Mouse (Mus musculus) midbrain, embryonic 13.5 days (tissue): ENCODE results near the gene Nell2. TPM values are rescaled to one million over a fixed set of nuclear protein-coding genes. Genes with fewer than 3 reads are reported as not detected.

Experiments used
- ATAC-seq: fragments of 200-750 bp; cut with Nextera tagmentation; 2 replicates; pipeline ENCODE4 v1.8.0; 2017; ENCODE audit warnings: mild to moderate bottlenecking, moderate TSS enrichment, moderate library complexity
- H3K27ac ChIP-seq: fragments of 300-500 bp; sonication (generic); 2 replicates; pipeline ENCODE4 v1.5.1; 2015; ENCODE audit warnings: inconsistent platforms, mild to moderate bottlenecking, moderate library complexity
- H3K27me3 ChIP-seq: fragments of 300-500 bp; sonication (generic); 2 replicates; pipeline ENCODE4 v1.6.1; 2015; ENCODE audit warnings: mild to moderate bottlenecking, inconsistent platforms
- H3K36me3 ChIP-seq: fragments of 300-500 bp; sonication (generic); 2 replicates; pipeline ENCODE4 v1.6.1; 2015; ENCODE audit warnings: mild to moderate bottlenecking, inconsistent platforms
- H3K4me1 ChIP-seq: fragments of 300-500 bp; sonication (generic); replicated peaks from 2 replicates; pipeline ENCODE4 v1.6.1; 2015; ENCODE audit warnings: inconsistent platforms
- H3K4me2 ChIP-seq: fragments of 300-500 bp; sonication (generic); replicated peaks from 2 replicates; pipeline ENCODE4 v1.6.1; 2015; ENCODE audit warnings: moderate library complexity, mild to moderate bottlenecking, inconsistent platforms
- H3K4me3 ChIP-seq: fragments of 300-500 bp; sonication (generic); replicated peaks from 2 replicates; pipeline ENCODE4 v1.5.1; 2015; ENCODE audit warnings: mild to moderate bottlenecking, inconsistent platforms
- H3K9ac ChIP-seq: fragments of 300-500 bp; sonication (generic); replicated peaks from 2 replicates; pipeline ENCODE4 v1.6.1; 2015; ENCODE audit warnings: mild to moderate bottlenecking, inconsistent platforms
- H3K9me3 ChIP-seq: fragments of 300-500 bp; sonication (generic); 2 replicates; pipeline ENCODE4 v1.6.1; 2016; ENCODE audit warnings: mild to moderate bottlenecking, inconsistent platforms
- WGBS: fragments of 180-500 bp; shearing (Covaris S2); methylation state at CpG from one replicate; pipeline ENCODE4 v1.1.7; 2015; 5-methylcytosine and 5-hydroxymethylcytosine counted together
- polyA plus RNA-seq: library from polyadenylated mRNA; unstranded; fragments of >200 nt; fragmentation: Nextera tagmentation; extraction: Ambion mirVana; gene quantifications from 2 replicates; pipeline ENCODE4 v1.2.1, GENCODE M21; 2015

The Nell2 gene
- polyA plus RNA-seq, 1 experiment from 2014 or later, result 153 TPM

DNA sequence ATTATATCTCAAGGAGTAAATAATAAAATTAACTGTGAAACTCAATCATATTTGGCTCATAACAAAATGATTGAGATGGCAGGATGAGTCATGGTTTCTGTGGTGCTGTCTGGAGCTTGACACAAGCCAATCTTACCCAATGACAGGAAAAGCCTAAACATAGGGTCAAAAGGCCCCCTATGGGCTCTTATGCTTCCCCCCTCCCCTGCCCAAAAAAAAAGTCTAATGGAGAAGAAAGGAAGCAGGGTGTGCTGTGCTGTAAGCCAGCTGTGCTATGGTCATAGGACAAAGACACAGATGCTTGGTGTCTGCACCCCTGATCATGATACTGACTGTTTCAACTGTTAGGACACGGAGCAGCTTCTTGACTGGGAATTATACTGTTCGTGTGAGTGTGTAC is 205.6 kb downstream of the Nell2 start:
- H3K4me3 ChIP-seq, result no peak overlapping the region
- H3K9me3 ChIP-seq, result no peaks in the 10 kb centered on the region
- no peak overlapping the region for H3K4me2 ChIP-seq
- 91% methylated on average over 2 of the region's 2 CpGs for WGBS
- H3K27me3 ChIP-seq, result no peaks in the 10 kb centered on the region
- 0 out of 2 replicates have a peak, but pooled peaks cover 2% of the 10 kb centered on the region for H3K36me3 ChIP-seq
- H3K9ac ChIP-seq, result no peak overlapping the region
- no peak overlapping the region for H3K27ac ChIP-seq
- ATAC-seq, result no peak
- H3K4me1 ChIP-seq, result no peaks in the 10 kb centered on the region

DNA sequence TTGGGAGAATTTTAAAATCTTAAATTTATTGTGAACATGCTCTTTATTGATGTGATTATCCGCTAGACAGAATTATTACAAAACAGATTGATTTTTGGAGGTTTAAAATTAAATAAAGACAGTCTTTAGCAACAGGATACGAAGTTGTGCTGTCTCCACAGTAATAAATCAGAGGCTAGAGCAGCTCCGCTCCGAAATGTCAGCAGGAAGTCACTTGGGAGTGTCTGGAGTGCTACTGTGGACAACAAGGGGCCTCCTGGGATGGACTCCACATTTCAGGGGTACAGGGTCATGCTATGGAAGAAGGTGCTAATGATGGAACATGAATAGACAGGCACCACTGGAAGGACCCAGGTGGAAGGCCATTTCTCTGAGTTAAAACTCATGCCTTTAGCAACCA is 211.7 kb downstream of the Nell2 start:
- Histone ChIP-seq H3K27ac (no peak overlapping the region), H3K9ac (no peak overlapping the region), H3K36me3 (no peaks in the 10 kb centered on the region), H3K9me3 (no peaks in the 10 kb centered on the region), H3K27me3 (no peaks in the 10 kb centered on the region), H3K4me2 (no peak overlapping the region), H3K4me1 (peaks cover 25% of the 10 kb centered on the region), H3K4me3 (no peak overlapping the region)
- WGBS, result 80% methylated on average over 4 of the region's 4 CpGs
- no peak for ATAC-seq

DNA sequence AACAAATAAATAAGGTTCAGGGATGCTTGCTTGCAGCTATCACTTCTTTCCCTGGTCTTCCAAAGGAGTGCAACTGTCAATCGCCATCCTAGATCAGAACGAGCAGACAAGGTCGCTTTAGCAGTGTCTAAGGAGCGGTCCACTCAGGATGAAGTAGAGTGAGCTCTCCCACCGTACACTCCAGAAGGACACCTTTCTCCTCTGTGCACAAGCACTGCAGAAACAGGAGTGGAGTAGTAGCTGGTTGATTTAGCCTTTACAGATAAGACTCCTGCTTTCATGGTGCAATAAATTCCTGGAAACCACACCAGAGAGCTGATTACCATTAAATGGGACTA is 213.6 kb downstream of the Nell2 start:
- no peaks in the 10 kb centered on the region for H3K27me3 ChIP-seq
- no peak overlapping the region for H3K4me2 ChIP-seq
- no peak overlapping the region for H3K9ac ChIP-seq
- WGBS, result 90% methylated on average over 5 of the region's 5 CpGs
- H3K36me3 ChIP-seq, result no peaks in the 10 kb centered on the region
- 0 out of 2 replicates have a peak overlapping the region, but pooled peaks have one; percentile 1 for H3K27ac ChIP-seq
- H3K9me3 ChIP-seq, result no peaks in the 10 kb centered on the region
- no peak overlapping the region for H3K4me3 ChIP-seq
- peaks cover 25% of the 10 kb centered on the region for H3K4me1 ChIP-seq
- no peak for ATAC-seq

DNA sequence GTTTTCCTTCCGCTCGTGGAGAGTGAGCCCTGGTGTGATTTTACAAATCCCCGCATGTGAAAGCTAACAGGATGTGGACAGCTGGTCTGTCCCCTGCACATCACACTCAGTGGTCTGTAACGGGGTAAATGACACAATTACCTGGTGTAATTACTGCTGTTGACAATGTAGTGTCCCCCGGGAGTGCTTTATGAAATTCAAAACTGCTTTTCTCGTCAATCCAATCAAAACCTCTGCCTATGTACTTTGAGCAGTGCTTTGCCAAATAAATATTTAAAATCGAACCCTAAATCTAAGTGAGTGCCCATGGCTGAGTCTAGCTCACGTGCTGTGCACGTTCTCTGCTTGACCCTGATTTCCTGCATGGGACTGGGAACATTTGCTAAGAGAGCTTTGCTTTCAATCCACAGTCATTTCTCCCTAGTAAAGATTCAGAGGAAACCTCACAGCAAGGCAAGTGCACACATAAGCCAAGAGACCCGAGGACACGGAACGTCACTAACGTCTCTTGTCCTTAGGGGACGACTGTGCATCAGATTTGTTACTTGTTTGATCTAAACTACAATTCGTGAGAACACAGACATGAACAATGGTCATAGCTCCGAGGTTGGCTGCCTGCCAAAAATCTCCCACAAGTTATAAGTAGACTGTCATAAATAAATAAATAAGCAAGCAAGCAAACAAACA is 214.1 kb downstream of the Nell2 start:
- no peaks in the 10 kb centered on the region for H3K27me3 ChIP-seq
- peak overlapping the region; percentile 67 for H3K27ac ChIP-seq
- no peak overlapping the region for H3K4me3 ChIP-seq
- H3K4me2 ChIP-seq, result 0 out of 2 replicates have a peak overlapping the region, but pooled peaks have one; percentile 8
- H3K9me3 ChIP-seq, result no peaks in the 10 kb centered on the region
- H3K36me3 ChIP-seq, result no peaks in the 10 kb centered on the region
- no peak overlapping the region for H3K9ac ChIP-seq
- H3K4me1 ChIP-seq, result peaks cover 25% of the 10 kb centered on the region
- WGBS, result 44% methylated on average over 16 of the region's 16 CpGs
- peak; percentile 72; the same call in 1 of the 2 replicates for ATAC-seq

DNA sequence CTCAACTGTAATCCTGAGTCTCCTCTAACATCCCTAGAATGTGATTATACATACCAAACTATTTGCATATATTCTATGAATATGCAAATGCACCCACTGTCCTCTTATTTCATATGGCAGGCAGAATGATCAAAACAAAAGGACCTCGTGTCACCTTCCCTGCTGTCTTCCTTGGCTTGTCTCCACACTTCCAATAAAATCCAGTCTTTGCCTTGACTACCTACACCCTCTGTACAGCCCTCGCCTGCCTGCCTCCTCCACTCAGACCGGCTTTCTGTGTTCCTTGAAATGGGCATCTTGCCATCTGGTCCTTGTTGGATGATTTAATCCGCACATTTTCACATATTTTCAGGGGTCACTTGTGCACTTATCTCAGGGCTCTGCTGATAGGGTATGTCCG is 215.1 kb downstream of the Nell2 start:
- Histone ChIP-seq H3K27ac (peak overlapping the region; percentile 67), H3K4me3 (no peak overlapping the region), H3K9ac (no peak overlapping the region), H3K36me3 (no peaks in the 10 kb centered on the region), H3K4me2 (no peak overlapping the region), H3K9me3 (no peaks in the 10 kb centered on the region), H3K27me3 (no peaks in the 10 kb centered on the region), H3K4me1 (peaks cover 25% of the 10 kb centered on the region)
- ATAC-seq, result 0 out of 2 replicates have a peak, but pooled peaks have one; percentile 34
- WGBS, result 57% methylated on average over 5 of the region's 5 CpGs

DNA sequence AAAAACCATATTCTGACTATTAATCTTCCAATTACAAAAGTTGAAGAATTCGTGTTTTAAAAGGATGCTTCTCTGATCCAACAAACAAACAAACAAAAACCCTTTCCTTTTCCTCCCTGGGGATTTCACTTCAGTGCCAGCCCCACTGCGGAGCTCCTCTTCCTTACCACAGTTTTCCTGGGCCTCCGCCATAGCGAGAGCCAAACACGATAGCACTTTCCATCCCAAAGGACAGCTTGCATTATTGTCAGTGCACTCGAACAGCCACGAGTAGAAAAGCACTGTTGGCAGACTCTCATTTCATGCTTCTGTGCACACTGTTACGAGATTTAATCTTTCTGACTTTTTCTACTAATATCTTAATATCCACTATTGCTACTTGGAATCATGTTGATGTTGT is 224.3 kb downstream of the Nell2 start:
- Histone ChIP-seq H3K27me3 (no peaks in the 10 kb centered on the region), H3K4me1 (no peaks in the 10 kb centered on the region), H3K4me3 (no peak overlapping the region), H3K36me3 (no peaks in the 10 kb centered on the region), H3K4me2 (no peak overlapping the region), H3K27ac (no peak overlapping the region), H3K9ac (no peak overlapping the region), H3K9me3 (no peaks in the 10 kb centered on the region)
- ATAC-seq, result no peak
- 64% methylated on average over 8 of the region's 8 CpGs for WGBS

DNA sequence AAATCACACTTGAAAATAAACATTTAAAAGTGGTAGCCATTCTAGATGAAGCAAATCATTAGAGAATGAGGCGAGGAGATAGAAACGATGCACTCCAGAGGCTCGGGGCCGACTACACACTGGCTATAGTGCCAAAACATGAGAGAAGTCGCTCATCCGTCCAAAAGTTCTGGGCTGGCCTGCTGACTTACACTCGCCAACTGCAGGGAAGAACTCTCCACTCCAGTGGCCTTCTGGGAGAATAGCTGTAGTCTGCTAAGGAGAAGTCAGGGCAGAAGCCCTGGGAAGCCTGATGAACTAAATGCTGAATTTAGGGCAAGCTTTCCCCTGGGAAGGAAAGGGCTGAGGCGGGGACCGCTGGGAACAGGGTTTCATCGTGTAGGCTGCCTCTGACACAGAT is 231.8 kb downstream of the Nell2 start:
- WGBS, result 90% methylated on average over 10 of the region's 10 CpGs
- Histone ChIP-seq H3K9me3 (no peaks in the 10 kb centered on the region), H3K27ac (no peak overlapping the region)

DNA sequence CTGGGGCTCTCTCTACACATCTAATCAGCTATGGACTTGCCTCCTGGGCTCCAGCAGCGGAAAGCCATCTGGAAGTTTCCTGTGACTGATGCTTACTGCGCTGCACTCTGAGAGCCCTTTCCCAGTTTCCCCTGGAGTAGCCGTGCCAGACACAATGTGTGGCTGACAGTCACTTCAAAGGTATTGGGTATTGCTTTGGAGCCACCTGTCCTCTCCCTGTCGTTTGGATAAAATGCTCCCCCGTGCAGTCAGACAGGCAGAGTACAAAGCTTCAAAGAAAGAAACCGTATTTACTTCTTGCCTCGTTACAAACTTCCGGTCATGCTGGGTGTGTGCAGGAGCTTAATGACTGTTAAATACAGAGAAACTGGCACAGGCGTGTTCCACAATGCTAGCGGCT is 239.3 kb downstream of the Nell2 start:
- Histone ChIP-seq H3K4me2 (no peak overlapping the region; the same call in 1 of the 2 replicates), H3K4me1 (peaks cover 28% of the 10 kb centered on the region), H3K4me3 (no peak overlapping the region), H3K9ac (no peak overlapping the region), H3K9me3 (no peaks in the 10 kb centered on the region), H3K36me3 (no peaks in the 10 kb centered on the region), H3K27me3 (0 out of 2 replicates have a peak, but pooled peaks cover 3% of the 10 kb centered on the region), H3K27ac (no peak overlapping the region)
- peak; percentile 65; the same call in 1 of the 2 replicates for ATAC-seq
- 49% methylated on average over 10 of the region's 10 CpGs for WGBS

More for the DNA sequence above, 231.8 kb downstream of the Nell2 start:
- ATAC-seq, result no peak
- H3K4me2 ChIP-seq, result no peak overlapping the region
- peaks cover 16% of the 10 kb centered on the region for H3K36me3 ChIP-seq
- H3K4me3 ChIP-seq, result no peak overlapping the region
- no peak overlapping the region for H3K9ac ChIP-seq
- H3K27me3 ChIP-seq, result no peaks in the 10 kb centered on the region
- 0 out of 2 replicates have a peak, but pooled peaks cover 3% of the 10 kb centered on the region for H3K4me1 ChIP-seq

DNA sequence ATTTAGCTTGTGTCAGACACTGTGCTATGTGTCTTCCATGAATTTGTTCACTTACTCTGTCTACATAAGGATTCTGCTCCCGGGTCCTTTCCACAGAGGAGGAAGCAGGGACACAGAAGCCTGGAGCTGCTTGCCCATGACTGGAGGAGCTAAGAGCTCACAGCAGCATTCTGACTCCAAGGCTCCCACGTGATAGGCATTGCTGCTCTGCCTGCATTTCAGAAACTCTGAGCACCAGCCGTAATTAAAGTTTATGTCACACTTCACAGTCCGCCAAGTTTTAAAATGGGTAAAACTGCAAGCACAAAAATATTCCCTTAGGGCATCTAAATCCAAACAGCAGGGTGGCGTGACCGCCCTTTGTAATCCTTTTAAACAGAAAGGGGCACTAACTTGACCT is 243.2 kb downstream of the Nell2 start:
- ATAC-seq, result peak; percentile 68; the same call in 1 of the 2 replicates
- no peaks in the 10 kb centered on the region for H3K9me3 ChIP-seq
- 16% methylated on average over 6 of the region's 6 CpGs for WGBS

DNA sequence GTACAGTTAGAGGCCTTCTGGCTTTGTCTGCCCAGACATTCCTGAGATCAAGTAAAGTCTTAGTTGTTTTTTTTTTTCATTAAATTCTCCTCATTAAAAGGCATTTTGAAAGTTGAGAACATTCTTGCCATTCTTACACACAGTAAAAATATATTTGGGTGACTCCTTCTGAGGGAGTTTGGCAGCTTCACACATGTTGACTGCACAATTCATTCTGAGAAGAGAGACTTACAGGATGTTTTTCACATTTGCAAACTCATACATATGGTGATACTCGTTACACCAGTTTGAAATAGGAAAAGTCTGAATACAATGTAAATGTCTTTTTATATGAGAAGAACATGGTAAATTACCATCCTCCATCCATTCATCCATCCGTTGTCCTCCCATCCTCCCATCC is 247.4 kb downstream of the Nell2 start:
- no peak for ATAC-seq
- Histone ChIP-seq H3K4me1 (peaks cover 9% of the 10 kb centered on the region), H3K36me3 (no peaks in the 10 kb centered on the region), H3K27ac (no peak overlapping the region), H3K9ac (no peak overlapping the region), H3K4me3 (no peak overlapping the region), H3K9me3 (no peaks in the 10 kb centered on the region), H3K4me2 (no peak overlapping the region), H3K27me3 (no peaks in the 10 kb centered on the region)
- 90% methylated on average over 2 of the region's 2 CpGs for WGBS

More for the DNA sequence above, 243.2 kb downstream of the Nell2 start:
- Histone ChIP-seq H3K4me1 (peaks cover 21% of the 10 kb centered on the region), H3K4me3 (no peak overlapping the region), H3K27me3 (0 out of 2 replicates have a peak, but pooled peaks cover 3% of the 10 kb centered on the region), H3K36me3 (no peaks in the 10 kb centered on the region), H3K4me2 (no peak overlapping the region), H3K9ac (no peak overlapping the region), H3K27ac (no peak overlapping the region)

DNA sequence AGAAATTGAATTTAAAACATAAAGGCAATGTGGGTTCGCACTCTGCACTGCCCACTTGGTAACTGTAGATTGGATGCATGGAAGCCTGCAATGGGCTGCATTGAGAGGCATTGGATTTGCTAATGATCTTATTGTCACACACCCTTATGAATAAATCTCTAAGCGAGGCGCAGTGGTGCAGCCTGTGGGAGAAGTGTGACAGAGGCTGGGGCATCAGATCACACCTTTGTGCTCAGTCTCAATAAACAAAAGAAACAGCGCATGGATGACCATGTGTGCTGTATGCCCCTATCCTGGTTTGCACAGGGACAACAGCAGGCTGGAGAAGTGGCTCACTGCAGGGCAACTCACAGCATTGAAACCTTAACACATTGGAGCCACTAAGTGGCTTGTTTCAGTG is 250.4 kb downstream of the Nell2 start:
- no peaks in the 10 kb centered on the region for H3K36me3 ChIP-seq
- H3K27ac ChIP-seq, result no peak overlapping the region
- 53% methylated on average over 4 of the region's 4 CpGs for WGBS
- H3K9me3 ChIP-seq, result no peaks in the 10 kb centered on the region
- ATAC-seq, result no peak
- H3K27me3 ChIP-seq, result no peaks in the 10 kb centered on the region
- H3K4me1 ChIP-seq, result no peaks in the 10 kb centered on the region
- H3K4me3 ChIP-seq, result no peak overlapping the region
- no peak overlapping the region for H3K4me2 ChIP-seq
- H3K9ac ChIP-seq, result no peak overlapping the region

DNA sequence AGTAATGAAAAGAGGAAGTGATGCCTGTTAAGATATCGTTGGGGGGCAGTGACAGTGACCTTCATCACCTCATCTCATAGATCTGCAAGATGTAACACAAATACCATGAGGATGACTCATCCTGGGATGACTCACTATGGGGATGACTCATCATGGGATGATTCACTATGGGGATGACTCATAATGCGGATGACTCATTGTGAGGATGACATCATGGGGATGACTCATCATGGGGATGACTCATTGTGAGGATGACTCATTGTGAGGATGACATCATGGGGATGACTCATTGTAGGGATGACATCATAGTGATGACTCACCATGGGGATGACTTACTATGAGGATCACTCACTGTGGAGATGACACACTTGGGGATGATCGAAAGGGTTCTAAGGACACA is 251.8 kb downstream of the Nell2 start:
- 98% methylated on average over 3 of the region's 3 CpGs for WGBS
- no peak overlapping the region for H3K4me3 ChIP-seq
- H3K27me3 ChIP-seq, result no peaks in the 10 kb centered on the region
- H3K4me1 ChIP-seq, result no peaks in the 10 kb centered on the region
- no peak overlapping the region for H3K27ac ChIP-seq
- no peaks in the 10 kb centered on the region for H3K9me3 ChIP-seq
- H3K9ac ChIP-seq, result no peak overlapping the region
- ATAC-seq, result no peak
- H3K36me3 ChIP-seq, result no peaks in the 10 kb centered on the region
- no peak overlapping the region for H3K4me2 ChIP-seq

DNA sequence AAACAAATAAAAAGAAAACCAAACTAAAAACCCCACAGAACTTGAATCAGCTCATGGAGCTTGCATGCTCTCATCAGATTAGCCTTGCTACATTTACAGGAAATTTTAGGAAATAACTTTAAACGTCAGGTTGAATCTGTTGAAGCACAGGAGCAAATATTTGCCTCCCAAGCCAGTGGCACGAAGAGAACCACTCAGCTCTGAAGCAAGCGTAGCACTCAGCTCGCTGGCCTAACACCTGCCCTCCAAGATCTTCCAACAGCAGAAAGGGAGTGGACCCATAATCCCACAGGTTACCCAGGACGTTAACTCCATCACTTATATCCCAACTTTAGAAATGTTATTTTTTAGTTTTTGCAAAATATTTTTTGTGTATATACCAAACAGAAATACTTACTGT is 252.8 kb downstream of the Nell2 start:
- ATAC-seq, result no peak
- no peak overlapping the region for H3K4me3 ChIP-seq
- H3K4me2 ChIP-seq, result no peak overlapping the region
- H3K9me3 ChIP-seq, result no peaks in the 10 kb centered on the region
- H3K36me3 ChIP-seq, result no peaks in the 10 kb centered on the region
- no peak overlapping the region for H3K9ac ChIP-seq
- no peaks in the 10 kb centered on the region for H3K4me1 ChIP-seq
- H3K27me3 ChIP-seq, result no peaks in the 10 kb centered on the region
- 90% methylated on average over 5 of the region's 5 CpGs for WGBS
- H3K27ac ChIP-seq, result no peak overlapping the region
